Mouse (Mus musculus) spleen, adult 2 months (tissue): ENCODE measurements around the gene Nyap2.

ENCODE experiments used
- CTCF ChIP-seq: fragments of 200-500 bp; IDR thresholded peaks from 2 replicates; pipeline ENCODE4 v1.5.1; 2011; ENCODE audit warnings: mild to moderate bottlenecking, inconsistent platforms; ENCODE audit not compliant: insufficient read depth, insufficient read length, insufficient replicate concordance; ENCODE audit errors: extremely low read depth
- POLR2A ChIP-seq: fragments of 200-500 bp; IDR thresholded peaks from 2 replicates; pipeline ENCODE4 v1.6.1; 2011; ENCODE audit warnings: low read depth, low read length, inconsistent platforms

DNA sequence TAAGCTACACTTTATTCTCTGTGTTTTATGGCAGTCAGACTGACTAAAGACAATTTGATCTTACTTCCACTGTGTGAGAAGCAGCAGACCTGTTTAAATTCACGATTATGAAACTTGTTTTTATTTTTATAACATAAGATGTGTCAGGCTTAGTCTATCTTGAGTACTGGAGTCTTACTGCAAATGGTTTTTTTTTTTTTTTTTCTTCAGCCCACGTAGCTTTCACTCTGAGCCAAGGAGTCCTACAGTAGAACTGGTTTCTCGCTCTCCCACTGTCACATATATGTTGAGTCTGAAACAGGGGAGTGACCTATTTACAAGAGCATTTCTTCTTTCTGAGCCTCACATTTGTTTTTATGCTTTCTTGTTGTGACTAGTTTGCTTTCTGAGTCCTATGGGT is 103.9 kb downstream of the Nyap2 start:
- TF ChIP-seq POLR2A (no peak), CTCF (no peak)
